Mouse (Mus musculus): Measurements from ENCODE around the gene Ergic2.

Gene Ergic2

DNA sequence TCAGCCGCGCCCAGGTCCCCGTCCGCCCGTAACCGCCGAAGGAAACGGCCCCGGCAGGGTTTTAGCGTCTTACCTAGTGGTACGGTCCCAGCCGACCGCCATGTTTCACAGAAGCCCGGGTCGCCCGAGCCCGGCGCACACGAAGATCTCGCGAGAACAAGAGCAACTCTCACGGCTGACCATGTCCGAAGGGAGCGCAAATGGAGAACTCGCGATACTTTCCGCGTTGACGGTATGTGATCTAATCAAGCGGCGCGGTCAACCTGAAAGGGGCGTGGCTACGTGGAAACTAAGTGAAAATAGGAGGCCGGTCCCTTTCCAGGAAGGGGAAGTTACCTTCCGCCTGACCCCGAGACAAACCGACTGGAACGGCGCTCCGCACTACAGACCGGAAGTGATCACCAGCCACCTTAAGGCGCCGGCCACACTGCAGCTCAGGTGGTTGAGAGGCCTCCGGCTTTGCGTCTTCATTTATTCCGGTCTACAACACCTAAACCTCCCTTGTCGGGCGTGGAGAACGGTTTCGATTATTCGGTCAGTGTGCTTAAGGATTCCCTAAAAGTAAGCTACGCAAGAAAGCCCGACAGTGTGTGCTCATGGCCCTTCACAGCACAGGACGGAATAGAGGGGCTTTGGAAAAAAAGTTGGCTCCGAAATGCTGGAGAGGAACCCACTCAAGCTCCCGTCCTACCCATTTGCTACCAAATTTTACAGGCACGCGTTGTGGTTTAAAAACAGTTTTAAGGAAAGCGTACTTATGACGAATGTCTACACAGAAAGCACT, at the start of gene Ergic2:
Gene Ergic2, minus strand, starts transcription at position 478 of the 784 bp plus-strand sequence.
- peak; percentile 100 for DNase-seq (ENCODE audit: low read depth)

DNA sequence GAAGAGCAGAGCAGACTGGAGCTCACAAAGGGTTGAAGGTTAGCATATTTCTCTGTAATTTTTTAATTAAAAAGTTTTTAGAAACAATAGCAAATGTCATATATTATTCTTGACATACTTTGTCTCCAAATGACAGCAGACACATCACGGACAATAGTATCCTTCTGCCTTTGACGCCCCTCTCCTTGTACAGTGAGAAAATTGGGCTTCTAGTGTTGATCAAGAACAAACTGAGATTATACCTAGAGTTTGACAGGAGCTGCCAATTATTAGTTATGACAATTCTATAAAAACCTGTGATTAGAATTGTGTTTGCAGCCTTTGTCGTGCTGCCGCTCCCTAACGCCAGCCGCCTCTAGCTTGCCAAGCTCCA, 48.5 kb upstream of the Ergic2 start:
- DNase-seq (ENCODE audit: low read depth): no peak

DNA sequence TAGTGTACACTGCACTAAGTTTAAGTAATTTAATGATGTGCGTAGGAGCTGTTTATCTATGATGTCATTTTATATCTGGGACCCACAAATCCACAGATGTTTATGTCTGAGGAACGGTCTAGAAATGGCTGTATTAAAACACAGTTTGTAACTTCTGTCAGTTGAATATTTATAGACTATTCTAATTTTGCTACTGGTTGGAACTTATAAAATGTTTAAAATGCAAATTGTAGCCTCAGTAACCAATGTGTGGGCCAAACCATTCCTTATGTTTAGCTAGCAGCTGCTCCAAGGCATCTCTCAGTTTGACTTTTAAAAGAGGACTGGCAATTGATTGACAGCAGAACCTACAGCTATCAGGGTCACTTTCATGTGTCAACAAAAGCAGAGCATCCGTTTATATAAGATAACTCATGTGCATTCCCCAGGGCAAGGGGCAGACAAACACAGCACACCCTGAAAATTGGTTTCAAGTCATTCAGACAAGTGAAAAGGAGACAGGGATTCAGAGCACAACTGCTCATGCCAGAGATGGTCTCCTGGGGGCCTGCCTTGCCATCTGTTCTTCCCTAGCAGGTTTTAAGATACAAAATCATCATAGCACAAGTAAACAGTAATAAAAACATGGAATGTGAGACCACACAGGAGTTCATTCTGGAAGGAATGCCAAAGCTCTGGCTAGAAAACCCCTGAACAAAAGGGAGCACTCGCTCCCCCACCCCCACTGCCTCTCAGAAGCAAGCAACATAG, 48.0 kb upstream of the Ergic2 start:
- DNase-seq (ENCODE audit: low read depth): no peak

DNA sequence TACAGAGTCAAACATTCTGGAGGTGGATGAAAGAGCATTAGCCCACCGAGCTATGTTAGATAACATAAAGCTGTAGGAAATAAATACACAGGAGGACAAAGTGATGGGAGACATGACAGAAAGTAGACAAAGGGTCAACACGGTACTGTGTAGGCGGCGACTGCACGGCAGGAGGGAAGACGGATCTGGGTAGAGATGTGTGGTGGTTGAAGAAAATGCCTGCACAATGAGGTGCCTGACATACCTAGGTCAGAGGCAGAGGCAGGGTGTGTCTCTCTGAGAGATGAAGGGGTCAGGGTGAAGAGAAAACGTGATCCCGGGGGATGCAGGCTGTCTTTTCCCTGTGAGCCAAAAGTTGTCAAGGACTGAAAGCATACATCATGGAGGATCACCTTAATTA, 46.9 kb upstream of the Ergic2 start:
- DNase-seq (ENCODE audit: low read depth): no peak

DNA sequence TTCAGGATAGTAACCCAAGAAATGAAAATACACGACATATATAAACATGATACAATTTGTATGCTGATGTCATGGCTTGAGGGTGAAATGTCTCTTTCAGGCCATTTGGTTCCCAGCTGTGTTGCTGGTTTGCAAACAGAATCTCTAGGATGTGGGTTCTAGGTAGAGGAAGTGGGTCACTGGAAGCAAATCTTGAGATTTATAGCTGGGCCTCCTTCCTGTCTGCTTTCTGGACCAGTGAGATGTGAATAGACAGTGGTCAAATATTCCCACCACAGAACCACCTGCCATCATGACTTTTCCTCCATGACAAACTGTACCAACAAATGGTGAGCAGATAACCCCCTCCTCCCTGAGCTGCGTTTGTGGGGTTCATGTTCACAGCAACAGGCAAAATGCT, 45.6 kb upstream of the Ergic2 start:
- no peak for DNase-seq (ENCODE audit: low read depth)

DNA sequence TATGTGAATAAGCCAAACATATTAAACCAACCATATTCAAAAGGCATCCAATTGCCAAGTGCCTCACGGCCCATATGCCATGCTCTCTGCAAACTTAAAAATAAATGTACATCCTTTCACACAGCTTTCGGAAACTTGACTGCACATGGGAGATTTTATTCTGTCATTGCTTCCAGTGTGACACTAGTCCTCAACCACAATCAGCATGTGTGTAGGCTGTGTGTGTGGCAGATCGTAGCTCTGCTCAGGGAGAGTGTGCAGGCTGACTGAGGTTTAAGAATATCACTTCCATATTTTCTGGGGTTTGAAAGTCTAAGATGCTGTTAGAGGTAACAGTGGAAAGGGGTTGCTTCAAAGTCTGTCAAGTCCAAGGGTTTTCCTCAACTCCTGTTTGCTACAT, 43.9 kb upstream of the Ergic2 start:
- DNase-seq (ENCODE audit: low read depth): no peak

DNA sequence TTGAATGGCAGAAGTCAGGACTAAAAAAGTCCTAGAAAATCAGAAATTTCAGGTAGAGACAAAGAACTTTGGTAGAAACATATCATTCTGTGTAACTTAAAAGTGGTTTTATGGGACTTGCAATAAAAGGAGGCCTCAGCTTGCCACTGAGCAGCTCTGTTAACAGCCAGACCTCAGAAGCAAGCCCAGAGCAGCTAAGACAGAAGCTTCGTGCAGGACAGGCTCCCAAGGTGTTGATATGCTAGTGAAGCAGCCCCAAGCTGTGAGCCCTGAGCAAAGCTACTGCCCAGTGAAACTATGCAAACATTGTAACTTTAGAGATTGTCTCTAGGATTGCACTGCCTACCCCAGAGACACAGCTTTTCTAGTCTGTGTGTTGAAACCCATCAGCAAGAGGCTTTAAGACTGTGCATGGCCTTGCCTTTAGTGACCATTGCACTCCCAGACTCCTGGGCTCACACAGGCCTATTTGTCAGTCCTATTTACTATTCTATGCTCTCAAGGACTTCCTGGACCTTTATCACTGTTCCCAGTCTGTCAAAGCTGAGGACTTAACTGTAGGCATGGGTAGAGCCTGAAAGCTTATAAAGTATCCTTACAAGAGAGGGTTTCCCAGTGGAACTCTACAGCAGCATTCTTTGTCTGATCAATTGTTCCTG, 43.4 kb upstream of the Ergic2 start:
- DNase-seq (ENCODE audit: low read depth): no peak

DNA sequence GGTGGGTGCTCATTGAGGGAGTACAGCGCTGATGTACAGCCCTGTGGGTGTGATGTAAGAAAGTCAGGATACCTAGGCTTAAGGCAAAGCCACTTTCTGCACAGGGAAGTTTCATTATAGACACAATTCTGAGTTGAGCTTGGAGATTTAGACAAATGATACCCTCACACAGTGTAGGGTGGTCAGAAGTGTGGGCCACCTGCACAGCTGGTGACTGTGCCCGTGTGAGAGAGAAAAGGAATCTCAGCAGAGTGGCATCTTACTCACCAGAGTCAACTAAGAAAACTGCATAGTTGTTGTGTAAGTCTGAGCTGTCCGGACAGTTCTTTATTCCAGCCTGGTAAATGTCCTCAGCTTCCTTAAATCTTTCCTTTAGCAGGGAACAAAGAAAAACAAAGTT, 37.0 kb upstream of the Ergic2 start:
- DNase-seq (ENCODE audit: low read depth): no peak

DNA sequence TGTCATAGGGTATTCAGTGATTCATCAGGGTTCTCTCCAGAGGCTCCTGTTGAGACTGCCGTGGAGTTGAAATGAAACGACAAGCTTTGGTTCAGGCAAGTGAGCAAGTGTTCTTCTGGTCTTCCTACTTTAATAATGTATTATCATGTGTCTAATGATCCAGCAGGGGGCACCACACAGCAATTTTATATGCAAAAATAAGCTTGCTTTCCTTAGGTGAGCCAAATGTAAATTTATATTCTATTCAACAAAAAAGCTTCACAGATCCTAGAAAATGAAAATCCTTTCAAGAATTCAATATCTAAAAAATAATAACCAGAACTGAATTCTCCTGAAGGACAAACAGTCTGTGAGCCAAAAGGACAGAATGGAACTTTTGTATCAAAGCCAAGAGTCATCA, 36.5 kb upstream of the Ergic2 start:
- DNase-seq (ENCODE audit: low read depth): peak; percentile 57

DNA sequence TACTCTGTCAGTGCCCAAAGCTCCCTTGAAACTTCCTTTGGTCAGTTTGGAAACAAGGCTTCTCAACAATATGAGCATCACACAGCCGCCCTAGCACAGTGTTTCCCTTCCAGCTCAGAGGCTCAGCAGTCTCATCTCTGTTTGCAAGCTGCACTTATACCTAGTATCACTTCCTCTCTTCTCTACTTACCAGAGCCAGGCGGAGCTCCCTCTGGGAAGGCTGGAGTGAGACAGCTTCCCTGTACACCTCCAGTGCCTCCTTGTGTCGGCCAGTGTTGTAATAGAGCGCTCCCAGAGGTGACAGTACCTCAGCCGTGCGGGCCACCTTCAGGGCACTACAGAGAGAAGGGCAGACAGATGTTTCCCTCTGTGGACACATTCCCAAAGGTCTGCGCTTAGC, 34.4 kb upstream of the Ergic2 start:
- no peak for DNase-seq (ENCODE audit: low read depth)

DNA sequence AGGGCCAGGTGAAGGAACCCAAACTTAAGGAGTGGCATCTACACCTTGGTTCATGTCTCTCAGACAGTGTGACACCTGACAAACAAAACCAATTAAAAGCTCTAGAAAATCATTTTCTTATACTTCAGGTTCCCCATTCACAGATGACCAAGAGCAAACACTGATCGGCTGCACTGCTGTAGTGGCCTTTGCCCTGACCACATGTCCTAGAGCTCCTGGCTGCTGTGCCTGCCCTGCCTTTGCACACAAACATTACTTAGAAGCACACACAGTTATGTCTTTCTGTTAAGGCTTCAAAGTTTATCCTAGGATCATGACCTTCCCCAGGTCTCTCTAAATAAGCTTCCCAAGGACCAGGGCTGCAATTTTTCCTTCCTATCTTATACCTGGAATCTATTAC, 32.7 kb upstream of the Ergic2 start:
- DNase-seq (ENCODE audit: low read depth): no peak

DNA sequence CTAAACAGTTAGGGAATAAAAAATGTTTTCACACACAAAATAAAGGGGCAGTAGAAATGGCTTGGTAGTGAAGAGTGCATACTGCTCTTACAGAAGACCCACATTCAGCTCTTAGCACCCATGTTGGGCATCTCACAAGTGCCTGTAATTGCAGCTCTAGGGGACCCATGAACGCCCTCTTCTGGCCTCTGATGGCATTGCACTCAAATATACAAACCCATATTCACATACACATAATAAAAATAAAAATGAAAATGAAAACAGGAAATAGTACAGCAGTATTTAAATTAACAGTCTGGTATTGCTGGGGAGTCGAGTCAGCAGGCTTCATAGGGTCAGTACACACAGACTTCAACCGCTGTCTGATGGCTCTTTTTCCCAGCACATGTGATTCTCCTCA, 30.1 kb upstream of the Ergic2 start:
- DNase-seq (ENCODE audit: low read depth): no peak

DNA sequence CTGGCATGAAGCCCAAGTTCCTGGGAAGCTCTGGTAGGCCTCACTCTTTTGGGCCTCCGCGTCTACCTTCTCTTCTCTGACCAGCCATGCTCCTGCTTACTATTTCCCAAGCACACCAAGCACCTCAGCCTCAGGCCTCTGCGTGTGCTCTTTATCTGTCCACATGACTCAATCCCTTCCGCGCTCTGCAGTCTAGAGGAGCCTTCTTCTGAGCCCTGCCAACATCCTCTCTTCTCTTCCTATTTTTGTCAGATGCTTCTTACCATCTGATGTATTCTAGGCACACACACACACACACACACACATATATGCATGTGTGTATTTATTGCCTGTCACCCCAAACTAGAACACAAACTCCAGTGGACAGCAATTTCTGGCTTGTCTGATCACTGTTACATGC, 29.5 kb upstream of the Ergic2 start:
- no peak for DNase-seq (ENCODE audit: low read depth)

DNA sequence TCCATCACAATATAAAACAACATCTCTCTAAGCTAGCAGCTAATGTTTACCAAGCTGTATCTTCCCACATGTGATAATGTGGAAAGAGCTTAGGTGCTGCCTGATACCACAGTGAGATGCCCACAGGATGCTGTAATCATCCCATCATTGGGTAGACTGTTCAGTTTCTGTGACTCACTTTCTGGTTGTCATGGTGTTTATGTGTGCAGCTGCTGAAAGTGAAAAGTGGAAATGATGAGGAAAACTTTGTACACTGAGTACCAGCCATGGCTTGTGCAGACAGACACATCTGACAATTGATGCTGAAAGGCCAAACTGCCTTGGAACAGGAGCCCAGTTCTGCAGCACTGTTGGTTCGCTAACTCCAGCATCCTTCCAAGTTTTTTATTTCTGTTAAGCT, 27.1 kb upstream of the Ergic2 start:
- no peak for DNase-seq (ENCODE audit: low read depth)

DNA sequence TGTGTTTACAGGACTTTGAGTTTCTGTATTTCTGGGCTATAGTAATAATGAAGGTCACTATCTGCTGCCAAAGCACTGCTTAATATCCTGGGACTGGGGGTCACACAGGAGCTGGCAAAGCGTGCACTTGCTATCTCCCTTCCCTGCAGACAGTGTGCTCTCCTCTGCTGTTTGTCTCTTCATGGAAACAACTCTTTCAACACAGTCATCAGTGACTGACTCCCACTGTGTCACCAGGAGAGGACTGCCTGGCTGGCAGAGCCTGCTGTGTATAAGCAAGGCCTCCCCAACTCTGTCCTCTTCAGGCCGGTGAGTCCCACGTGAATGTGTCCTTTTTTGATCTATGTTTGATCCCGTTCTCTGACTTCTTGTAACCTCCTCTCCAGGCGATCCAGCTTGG, 25.3 kb upstream of the Ergic2 start:
- DNase-seq (ENCODE audit: low read depth): no peak

DNA sequence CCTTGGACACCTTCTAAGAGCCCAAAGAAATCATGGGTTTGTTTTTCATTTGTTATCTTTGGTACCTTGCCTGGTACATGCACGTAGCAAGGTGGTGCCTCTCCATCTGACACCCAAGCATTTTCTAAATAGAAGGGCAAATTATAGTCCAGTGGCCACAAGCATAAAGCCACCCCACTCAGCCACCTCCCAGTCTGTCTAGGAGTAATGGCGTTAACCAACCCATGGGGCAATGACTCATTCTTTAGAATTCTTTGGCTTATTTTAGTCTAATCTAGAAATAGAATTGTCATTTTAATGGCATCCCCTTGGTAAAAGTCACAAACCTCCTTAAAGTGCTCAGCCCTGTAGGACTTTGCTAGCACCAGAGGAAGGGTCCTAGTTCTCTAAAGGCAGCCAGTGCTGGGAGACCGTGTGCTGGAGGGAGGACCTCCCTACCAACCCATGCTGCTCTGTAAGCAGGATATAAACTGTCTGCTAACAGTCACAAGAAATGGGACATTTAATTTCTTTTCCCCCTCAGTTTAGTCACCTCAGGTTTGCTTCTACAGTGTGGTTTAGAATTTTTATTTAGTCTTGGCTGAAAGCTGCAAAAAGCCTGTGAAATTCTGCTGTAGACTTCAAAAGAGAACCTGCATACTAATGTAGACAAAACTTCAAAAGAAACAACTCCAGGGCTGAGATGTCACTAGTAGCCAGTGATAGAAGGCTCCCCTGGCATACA, 22.1 kb upstream of the Ergic2 start:
- DNase-seq (ENCODE audit: low read depth): no peak

DNA sequence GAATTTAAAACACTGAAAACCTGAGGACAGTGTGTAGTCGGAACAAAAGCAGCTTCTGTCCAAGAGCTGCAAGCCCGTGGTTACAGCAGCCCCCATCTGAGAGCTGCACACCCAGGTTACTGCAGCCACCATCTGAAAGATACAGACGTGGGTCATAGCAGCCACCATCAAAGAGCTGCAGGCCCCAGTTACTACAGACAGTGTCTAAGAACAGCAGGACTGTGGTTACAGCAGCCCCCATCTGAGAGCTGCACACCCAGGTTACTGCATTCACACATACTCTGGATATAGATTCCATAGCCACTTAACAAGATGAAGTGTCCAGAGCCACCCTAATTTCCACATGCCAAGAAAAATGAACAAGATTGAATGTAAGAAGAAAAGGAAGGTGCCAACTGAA, 15.4 kb upstream of the Ergic2 start:
- DNase-seq (ENCODE audit: low read depth): no peak

DNA sequence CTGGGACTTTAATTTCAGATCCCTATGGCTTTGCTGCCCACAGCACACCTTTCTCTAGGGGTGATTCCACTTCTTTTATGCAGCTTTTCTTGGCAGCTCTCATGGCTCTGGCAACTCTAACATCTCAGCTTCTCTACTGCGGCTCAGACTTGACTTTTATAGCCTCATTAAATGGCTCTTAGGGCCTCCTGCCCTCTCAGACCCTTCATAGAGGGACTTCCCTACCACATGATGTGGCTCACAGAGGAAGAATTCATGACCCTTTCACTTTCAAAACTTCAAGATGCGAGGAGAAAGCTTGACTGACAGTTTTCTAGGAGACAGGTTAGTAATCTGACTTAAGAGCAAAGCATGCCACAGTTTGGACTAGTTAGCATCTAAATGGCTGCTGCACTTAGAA, 10.5 kb upstream of the Ergic2 start:
- no peak for DNase-seq (ENCODE audit: low read depth)

DNA sequence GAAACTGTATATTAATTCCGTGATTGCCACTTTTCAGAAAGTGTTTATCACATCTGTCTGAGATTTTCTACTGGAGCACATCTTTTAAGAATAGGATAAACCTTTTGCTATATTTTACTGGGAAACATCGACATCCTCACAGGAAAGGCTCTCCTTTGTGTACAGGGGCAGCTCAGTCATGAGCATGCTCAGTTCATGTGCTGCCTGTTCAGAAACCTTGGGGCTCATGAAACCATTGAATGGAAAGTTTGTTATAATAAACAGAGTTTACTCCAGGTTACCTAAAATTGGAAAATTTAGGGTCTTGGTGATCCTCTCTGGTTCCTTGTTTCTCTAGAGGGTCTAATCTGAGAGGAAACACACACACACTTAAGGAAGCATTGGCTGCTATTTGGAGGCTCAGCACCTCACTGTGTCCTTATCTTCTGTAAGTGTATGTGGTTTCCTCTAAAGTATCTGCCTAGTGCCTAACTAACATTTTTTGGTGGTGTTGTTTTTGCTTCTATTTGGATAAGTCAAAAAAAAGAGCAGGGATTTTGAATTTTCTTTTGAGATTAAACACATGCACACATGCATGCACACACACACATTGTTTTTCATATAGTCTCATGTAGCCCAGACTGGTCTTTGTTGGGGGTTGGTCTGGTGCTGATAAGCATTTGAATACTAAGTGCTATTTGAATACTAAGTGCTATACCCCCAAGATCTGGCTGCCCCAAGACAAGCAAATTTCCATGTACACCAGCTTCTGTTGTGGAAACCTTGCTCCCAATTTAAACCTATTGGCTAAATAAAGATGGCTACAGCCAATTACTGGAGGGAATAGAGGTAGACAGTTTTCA, 6.3 kb upstream of the Ergic2 start:
- no peak for DNase-seq (ENCODE audit: low read depth)

DNA sequence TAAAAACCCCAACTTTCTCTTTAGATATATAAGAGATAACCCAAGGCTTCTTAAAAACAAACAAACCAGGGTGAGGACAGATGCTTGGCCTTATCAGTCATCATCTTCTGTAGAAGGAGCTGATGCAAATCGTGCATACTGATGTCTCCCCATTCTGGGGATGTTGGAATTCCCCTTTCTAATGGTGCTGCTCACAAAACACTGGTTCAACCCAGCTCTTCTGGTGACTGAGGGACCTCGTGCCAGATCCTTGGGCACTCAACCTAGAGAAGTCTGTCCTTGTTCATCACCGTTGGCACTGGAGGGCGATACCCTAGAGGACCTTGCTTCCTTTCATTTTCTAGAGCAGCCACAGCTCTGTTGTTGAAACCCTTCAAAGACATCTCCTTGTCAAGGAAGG, 4.6 kb upstream of the Ergic2 start:
- DNase-seq (ENCODE audit: low read depth): no peak

DNA sequence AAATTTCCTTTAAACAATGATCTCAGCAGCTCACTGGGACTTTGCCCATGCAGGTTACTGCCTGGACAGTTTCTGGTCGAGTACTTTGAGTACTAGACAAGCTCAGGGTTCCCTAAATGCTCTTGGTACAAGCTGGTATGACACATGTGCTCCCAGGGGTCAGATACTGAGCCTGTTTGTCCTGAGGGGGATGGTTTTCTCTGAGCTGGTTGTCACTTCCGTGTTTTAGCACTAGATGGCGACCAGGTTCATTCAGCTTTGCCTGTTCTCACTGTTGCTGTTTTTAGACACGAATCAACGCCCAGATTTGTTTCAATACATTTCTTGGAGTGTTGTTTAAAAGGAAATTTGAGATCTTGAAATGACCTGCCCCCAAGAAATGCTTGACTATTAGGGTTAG, 2.6 kb upstream of the Ergic2 start:
- peak; percentile 47 for DNase-seq (ENCODE audit: low read depth)

DNA sequence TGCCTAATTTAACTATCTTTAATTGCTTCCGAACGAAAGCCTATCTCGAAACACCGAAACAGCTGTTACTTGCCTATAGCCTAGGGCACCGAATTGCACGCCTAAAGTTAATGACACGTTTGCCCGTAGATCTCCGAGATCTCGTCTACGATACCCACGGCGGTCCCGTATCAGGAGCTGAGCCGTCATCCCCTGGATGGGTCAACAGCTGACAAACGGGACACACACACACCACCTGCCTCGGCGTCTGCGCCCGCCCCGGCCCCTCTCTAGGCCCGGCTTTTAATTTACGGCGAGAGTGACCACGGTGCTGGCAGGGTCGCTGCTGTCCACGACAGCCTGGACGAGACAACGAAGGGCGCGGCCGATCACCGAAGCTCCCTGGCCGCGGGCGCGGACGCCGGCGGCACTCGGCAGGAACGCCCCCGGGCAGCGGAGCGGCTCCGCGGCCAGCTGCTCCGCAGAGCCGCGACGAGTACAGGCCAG, 740 bp downstream of the Ergic2 start:
- DNase-seq (ENCODE audit: low read depth): no peak
